In genomic region chr13:63627184-63627893, GRCm38 (mm10) we compare ENCODE assay signal across 8 mouse cellular contexts. TPM values are rescaled to one million over a fixed set of nuclear protein-coding genes. Genes with fewer than 3 reads are reported as not detected.
A peak's percentile ranks its signal among the peaks of the same experiment; 100 is the strongest.
DNase-seq lines count a peak whose midpoint lies in the region; ATAC-seq and TF ChIP-seq lines count a peak whose summit lies in the region.

No protein-coding gene starts in this region.

- H3K4me1 ChIP-seq in hindbrain, embryonic 10.5 days (replicated peaks): peaks cover 22% of the 10 kb centered on the region
- H3K4me1 ChIP-seq in midbrain, embryonic 15.5 days: peaks cover 9% of the 10 kb centered on the region; the same call in 1 of the 2 replicates
- H3K4me1 ChIP-seq in liver, embryonic 11.5 days (replicated peaks; ENCODE audit: control insufficient read depth, insufficient read depth, low read length): no peaks in the 10 kb centered on the region

- peak overlapping the region; percentile 44 for H3K4me3 ChIP-seq in layer of hippocampus, adult 2 months
- peak overlapping the region; percentile 34 for H3K4me3 ChIP-seq in hindbrain, embryonic 10.5 days
- H3K4me3 ChIP-seq in midbrain, embryonic 15.5 days: peak overlapping the region; percentile 25
- no peak overlapping the region for H3K4me3 ChIP-seq in liver, embryonic 11.5 days (ENCODE audit: low read depth, low read length)

- H3K36me3 ChIP-seq in hindbrain, embryonic 10.5 days: no peaks in the 10 kb centered on the region
- no peaks in the 10 kb centered on the region for H3K36me3 ChIP-seq in midbrain, embryonic 15.5 days (replicated peaks)
- no peaks in the 10 kb centered on the region for H3K36me3 ChIP-seq in liver, embryonic 11.5 days (ENCODE audit: control insufficient read depth, insufficient read depth, low read length)

- peak overlapping the region; percentile 46 for H3K4me2 ChIP-seq in midbrain, embryonic 15.5 days
- no peak overlapping the region for H3K4me2 ChIP-seq in liver, embryonic 11.5 days

- peaks cover 5% of the 10 kb centered on the region; the same call in 1 of the 2 replicates for H3K27me3 ChIP-seq in hindbrain, embryonic 10.5 days (ENCODE audit: insufficient read depth, poor library complexity, severe bottlenecking)
- H3K27me3 ChIP-seq in midbrain, embryonic 15.5 days (replicated peaks): peaks cover 22% of the 10 kb centered on the region; the same call in 1 of the 2 replicates
- no peaks in the 10 kb centered on the region for H3K27me3 ChIP-seq in liver, embryonic 11.5 days (replicated peaks; ENCODE audit: control insufficient read depth, insufficient read depth, low read length)

- no peaks in the 10 kb centered on the region for H3K9me3 ChIP-seq in hindbrain, embryonic 10.5 days
- H3K9me3 ChIP-seq in midbrain, embryonic 15.5 days: no peaks in the 10 kb centered on the region
- H3K9me3 ChIP-seq in liver, embryonic 11.5 days (ENCODE audit: control insufficient read depth, low read length): no peaks in the 10 kb centered on the region

- TF ChIP-seq CTCF in layer of hippocampus, adult 2 months (conservative IDR thresholded peaks at IDR 0.05): no peak

- H3K9ac ChIP-seq in midbrain, embryonic 15.5 days: no peak overlapping the region
- H3K9ac ChIP-seq in liver, embryonic 11.5 days (ENCODE audit: low read depth, low read length): no peak overlapping the region

- ATAC-seq in midbrain, embryonic 15.5 days (replicated peaks): peak; percentile 82
- no peak for ATAC-seq in liver, embryonic 11.5 days (replicated peaks; ENCODE audit: low FRiP score)

- DNase-seq in layer of hippocampus, adult 2 months (ENCODE audit: low spot score in 2 of 2): peak in 1 of 2 experiments; percentile 11
- DNase-seq in layer of hippocampus, adult 11-12 months (ENCODE audit: low spot score): no peak
- DNase-seq in embryo, embryonic 11.5 days (ENCODE audit: low read depth, low spot score): peak; percentile 60
- DNase-seq in hindbrain, embryonic 10.5 days (ENCODE audit: low spot score): peak; percentile 67
- DNase-seq in B cell, adult 2 months: no peak
- no peak for DNase-seq in heart, adult 18-20 months
- DNase-seq in liver, embryonic 11.5 days (ENCODE audit: low spot score): no peak

- WGBS in hindbrain, embryonic 10.5 days: 39% methylated on average over 20 of the region's 20 CpGs
- whole genome bisulfite sequencing in midbrain, embryonic 15.5 days: 7% methylated on average over 20 of the region's 20 CpGs
- WGBS in liver, embryonic 11.5 days: 72% methylated on average over 20 of the region's 20 CpGs

- H3K27ac ChIP-seq in layer of hippocampus, adult 2 months: no peak overlapping the region
- H3K27ac ChIP-seq in hindbrain, embryonic 10.5 days: peak overlapping the region; percentile 47; the same call in 1 of the 2 replicates
- peak overlapping the region; percentile 26; the same call in 1 of the 2 replicates for H3K27ac ChIP-seq in midbrain, embryonic 15.5 days
- H3K27ac ChIP-seq in liver, embryonic 11.5 days (ENCODE audit: low read depth, low read length): no peak overlapping the region

RNA-seq across cellular contexts. Expression of gene Ptch1, which starts 53.9 kb away (rescaled TPM):
- 10 to 100 TPM; 43.9 to 45.4 TPM for total RNA-seq in layer of hippocampus, adult 2 months (2021)
- 21.8 and 22.1 TPM in 2 replicates for polyA plus RNA-seq in hindbrain, embryonic 10.5 days (2016; fragmentation: Nextera tagmentation; extraction: Ambion mirVana)
- polyA plus RNA-seq in midbrain, embryonic 15.5 days (2015; fragmentation: Nextera tagmentation; extraction: Ambion mirVana): 15.5 and 15.7 TPM in 2 replicates
- total RNA-seq in heart, adult 18-20 months (2021): 10 to 100 TPM in 1 of 2 experiments, 1 to 10 TPM in 1; 9.8 to 10.1 TPM
- polyA plus RNA-seq in liver, embryonic 11.5 days (2014; fragmentation: Nextera tagmentation; extraction: Ambion mirVana): 14.0 and 15.0 TPM in 2 replicates

Comparison
In these comparisons a context has a peak if more than half of its experiments do, and no peak if none do; other contexts are left out.
1. DNase-seq: peak in embryo, embryonic 11.5 days (single experiment) and hindbrain, embryonic 10.5 days (single experiment); none in layer of hippocampus, adult 11-12 months (single experiment), B cell, adult 2 months (0 of 2), heart, adult 18-20 months (0 of 2) and liver, embryonic 11.5 days (single experiment).
2. H3K27ac ChIP-seq: peak in hindbrain, embryonic 10.5 days (single experiment) and midbrain, embryonic 15.5 days (single experiment); none in layer of hippocampus, adult 2 months (single experiment) and liver, embryonic 11.5 days (single experiment).